Mouse (Mus musculus) ES-Bruce4 (cell line): ENCODE measurements around the gene 9930111J21Rik1. TPM values are rescaled to one million over a fixed set of nuclear protein-coding genes. Genes with fewer than 3 reads are reported as not detected.

Experiments used
- H3K27ac ChIP-seq: 2 replicates; pipeline ENCODE4 v1.5.1; 2012; ENCODE audit warnings: low read length, inconsistent platforms; ENCODE audit not compliant: insufficient read depth
- H3K27me3 ChIP-seq: 2 replicates; pipeline ENCODE4 v1.6.1; 2012; ENCODE audit warnings: mild to moderate bottlenecking, low read length, inconsistent platforms; ENCODE audit not compliant: control insufficient read depth, poor library complexity, insufficient read depth, severe bottlenecking
- H3K36me3 ChIP-seq: 2 replicates; pipeline ENCODE4 v1.6.1; 2012; ENCODE audit warnings: inconsistent platforms, mild to moderate bottlenecking, low read length, moderate library complexity; ENCODE audit not compliant: control insufficient read depth, poor library complexity, insufficient read depth, severe bottlenecking
- H3K4me1 ChIP-seq: one replicate; pipeline ENCODE4 v1.8.1; 2011; ENCODE audit warnings: low read length; ENCODE audit not compliant: control insufficient read depth, insufficient read depth
- H3K4me3 ChIP-seq: 2 replicates; pipeline ENCODE4 v1.5.1; 2011; ENCODE audit warnings: low read depth, mild to moderate bottlenecking, low read length
- H3K9ac ChIP-seq: 2 replicates; pipeline ENCODE4 v1.6.1; 2012; ENCODE audit warnings: low read depth, mild to moderate bottlenecking, inconsistent platforms; ENCODE audit not compliant: poor library complexity, severe bottlenecking
- H3K9me3 ChIP-seq: replicated peaks from 2 replicates; pipeline ENCODE4 v1.6.1; 2012; ENCODE audit warnings: mild to moderate bottlenecking, low read length, inconsistent platforms; ENCODE audit not compliant: control insufficient read depth, poor library complexity, insufficient read depth, severe bottlenecking
- CTCF ChIP-seq: IDR thresholded peaks from one replicate; pipeline ENCODE4 v1.8.1; 2011; ENCODE audit warnings: low read depth, low read length
- EP300 ChIP-seq: IDR thresholded peaks from 2 replicates; pipeline ENCODE4 v1.6.1; 2011; ENCODE audit warnings: low read depth, low read length; ENCODE audit not compliant: insufficient read depth
- POLR2A ChIP-seq: IDR thresholded peaks from one replicate; pipeline ENCODE4 v1.8.1; 2011; ENCODE audit warnings: low read length; ENCODE audit not compliant: insufficient read depth
- polyA plus RNA-seq: library from polyadenylated mRNA; stranded (reverse); fragments of >200 nt; gene quantifications from 2 replicates; pipeline ENCODE4 v1.2.4, GENCODE M21; 2011; ENCODE audit warnings: low read depth; ENCODE audit not compliant: missing spikeins, insufficient read depth, insufficient read length

The 9930111J21Rik1 gene
- polyA plus RNA-seq, 1 experiment, result not detected

GRCm38 (mm10) chr11:48898812-48899431 is 80.3 kb downstream of the 9930111J21Rik1 start:
- Histone ChIP-seq H3K9ac (no peak overlapping the region), H3K4me3 (no peak overlapping the region), H3K36me3 (no peaks in the 10 kb centered on the region), H3K27me3 (no peaks in the 10 kb centered on the region), H3K27ac (no peak overlapping the region), H3K9me3 (no peaks in the 10 kb centered on the region), H3K4me1 (no peaks in the 10 kb centered on the region)
- TF ChIP-seq POLR2A (no peak), CTCF (no peak), EP300 (no peak)

Other genes starting within 250 kb of the 9930111J21Rik1 start
- 2,044 and 2,161 TPM in 2 replicates for gene Rack1, start 179.1 kb downstream of the 9930111J21Rik1 start, polyA plus RNA-seq
- 29.6 and 32.2 TPM in 2 replicates for gene Trim41, start 162.0 kb downstream of the 9930111J21Rik1 start, polyA plus RNA-seq
- gene Trim7, start 153.3 kb downstream of the 9930111J21Rik1 start, polyA plus RNA-seq, result 8.1 and 8.7 TPM in 2 replicates
- gene Gm12184, start 152.7 kb downstream of the 9930111J21Rik1 start, polyA plus RNA-seq, result 88.5 and 95.4 TPM in 2 replicates
- gene Irgm1, start 107.7 kb downstream of the 9930111J21Rik1 start, polyA plus RNA-seq, result 18.5 and 20.1 TPM in 2 replicates
- gene Gm5431, start 77.2 kb downstream of the 9930111J21Rik1 start, polyA plus RNA-seq, result 0.27 TPM in 1 of 2 replicates, not detected in the other
- 4.0 and 5.7 TPM in 2 replicates for gene Psme2b, start 33.2 kb downstream of the 9930111J21Rik1 start, polyA plus RNA-seq
- gene Olfr56, start 509 bp downstream of the 9930111J21Rik1 start, polyA plus RNA-seq, result not detected in 2 replicates
- not detected in 2 replicates for gene Gm12185, start 12.8 kb upstream of the 9930111J21Rik1 start, polyA plus RNA-seq
- 1.6 and 1.9 TPM in 2 replicates for gene Tgtp1, start 14.8 kb upstream of the 9930111J21Rik1 start, polyA plus RNA-seq
- 0.21 and 0.31 TPM in 2 replicates for gene 9930111J21Rik2, start 71.8 kb upstream of the 9930111J21Rik1 start, polyA plus RNA-seq
- not detected in 2 replicates for gene Tgtp2, start 84.8 kb upstream of the 9930111J21Rik1 start, polyA plus RNA-seq
- gene Ifi47, start 97.2 kb upstream of the 9930111J21Rik1 start, polyA plus RNA-seq, result not detected in 2 replicates
- not detected in 2 replicates for gene Olfr1396, start 135.5 kb upstream of the 9930111J21Rik1 start, polyA plus RNA-seq
- gene Olfr1395, start 162.9 kb upstream of the 9930111J21Rik1 start, polyA plus RNA-seq, result not detected in 2 replicates
- not detected in 2 replicates for gene Olfr1394, start 175.0 kb upstream of the 9930111J21Rik1 start, polyA plus RNA-seq
- gene Btnl9, start 207.8 kb upstream of the 9930111J21Rik1 start, polyA plus RNA-seq, result not detected in 2 replicates
- 29.3 and 33.6 TPM in 2 replicates for gene Zfp62, start 223.9 kb upstream of the 9930111J21Rik1 start, polyA plus RNA-seq